Mouse (Mus musculus): ENCODE measurements around the gene Olig2. TPM values are rescaled to one million over a fixed set of nuclear protein-coding genes. Genes with fewer than 3 reads are reported as not detected.

The Olig2 gene
- not detected in 2 replicates for polyA plus RNA-seq (2011; ENCODE audit: insufficient read depth, insufficient read length, low replicate concordance, missing spikeins)

DNA sequence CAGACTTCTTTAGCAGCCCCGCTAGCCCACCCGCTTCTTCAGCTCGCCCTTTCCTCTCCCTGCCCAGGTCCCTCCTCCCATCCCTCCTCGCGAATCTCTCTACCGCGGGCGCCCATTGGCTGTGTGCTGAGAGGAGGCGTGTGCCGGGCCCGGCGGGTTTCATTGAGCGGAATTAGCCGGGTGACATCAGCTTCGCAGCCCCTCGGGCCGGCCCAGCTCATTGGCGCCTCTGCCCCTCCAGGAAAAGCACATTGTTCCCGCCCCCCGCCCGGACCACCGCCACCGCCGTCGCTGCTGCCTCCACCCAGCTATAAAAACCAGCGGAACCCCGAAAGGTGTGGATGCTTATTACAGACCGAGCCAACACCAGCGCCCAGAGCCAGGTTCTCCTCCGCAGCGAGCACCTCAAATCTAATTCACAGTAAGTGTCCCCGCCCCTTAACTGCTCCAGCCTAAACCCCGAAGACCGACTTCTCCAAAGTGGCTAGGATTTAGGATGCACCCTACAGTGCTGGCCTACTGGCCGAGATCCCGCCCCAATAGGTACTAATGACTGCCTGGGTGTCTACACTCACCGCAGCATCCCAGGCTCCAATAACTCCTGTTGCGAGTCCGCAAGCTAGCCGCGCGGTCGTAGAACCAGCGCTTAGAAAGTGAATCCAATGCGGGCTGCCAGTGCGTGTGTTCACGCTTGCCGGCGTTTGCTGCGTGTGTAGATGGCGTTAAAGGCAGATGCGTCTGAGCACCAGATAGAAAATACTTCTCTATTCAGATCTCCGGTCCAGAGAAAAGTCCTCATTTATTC is at the start of gene Olig2:
Gene Olig2, plus strand, starts transcription at position 225 of the 805 bp plus-strand sequence.
- Histone ChIP-seq H3K4me3 (replicated peaks; ENCODE audit: control insufficient read depth, low read depth, low read length) (no peak within 1 kb of the TSS), H3K4me1 (ENCODE audit: control insufficient read depth, insufficient read depth, low read length) (no peaks in the 10 kb centered on the region), H3K27ac (ENCODE audit: control insufficient read depth, insufficient read depth, low read depth, low read length, poor library complexity) (no peak within 1 kb of the TSS)
- no peak for TF ChIP-seq CTCF (IDR thresholded peaks at IDR 0.05; ENCODE audit: control insufficient read depth, insufficient read depth, low read length)
- TF ChIP-seq POLR2A (IDR thresholded peaks at IDR 0.05; ENCODE audit: borderline replicate concordance, control insufficient read depth, low read depth, low read length): no peak
- WGBS: 3% methylated on average over 53 of the region's 53 CpGs

DNA sequence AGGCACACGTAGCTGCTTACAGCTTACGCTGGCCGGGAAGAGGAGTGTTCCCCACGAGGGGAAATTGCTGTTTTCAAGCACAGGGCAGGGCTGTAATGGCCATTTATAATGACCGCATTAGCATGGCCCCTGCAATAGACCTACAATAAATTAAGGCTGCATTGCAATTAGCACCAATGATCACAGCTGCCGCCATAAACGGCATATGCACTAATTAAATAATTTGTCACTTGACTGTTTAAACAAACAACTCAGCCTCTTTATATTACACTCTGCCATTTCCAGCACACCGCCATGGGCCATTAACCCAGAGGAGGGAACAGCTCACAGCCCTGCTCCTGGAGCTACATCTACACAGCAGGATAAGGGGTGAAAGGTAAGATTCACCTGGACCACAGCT is 49.4 kb upstream of the Olig2 start:
- WGBS: 66% methylated on average over 8 of the region's 8 CpGs
- Histone ChIP-seq H3K4me3 (replicated peaks; ENCODE audit: control insufficient read depth, low read depth, low read length) (no peak overlapping the region), H3K27ac (ENCODE audit: control insufficient read depth, insufficient read depth, low read depth, low read length, poor library complexity) (no peak overlapping the region), H3K4me1 (ENCODE audit: control insufficient read depth, insufficient read depth, low read length) (no peaks in the 10 kb centered on the region)
- TF ChIP-seq POLR2A (IDR thresholded peaks at IDR 0.05; ENCODE audit: borderline replicate concordance, control insufficient read depth, low read depth, low read length) (no peak), CTCF (IDR thresholded peaks at IDR 0.05; ENCODE audit: control insufficient read depth, insufficient read depth, low read length) (no peak)

GRCm38 (mm10) chr16:91187046-91187445 is 38.2 kb upstream of the Olig2 start:
- Histone ChIP-seq H3K4me1 (ENCODE audit: control insufficient read depth, insufficient read depth, low read length) (no peaks in the 10 kb centered on the region), H3K27ac (ENCODE audit: control insufficient read depth, insufficient read depth, low read depth, low read length, poor library complexity) (no peak overlapping the region), H3K4me3 (replicated peaks; ENCODE audit: control insufficient read depth, low read depth, low read length) (no peak overlapping the region)
- TF ChIP-seq CTCF (IDR thresholded peaks at IDR 0.05; ENCODE audit: control insufficient read depth, insufficient read depth, low read length) (no peak), POLR2A (IDR thresholded peaks at IDR 0.05; ENCODE audit: borderline replicate concordance, control insufficient read depth, low read depth, low read length) (no peak)
- 71% methylated on average over 8 of the region's 8 CpGs for WGBS

DNA sequence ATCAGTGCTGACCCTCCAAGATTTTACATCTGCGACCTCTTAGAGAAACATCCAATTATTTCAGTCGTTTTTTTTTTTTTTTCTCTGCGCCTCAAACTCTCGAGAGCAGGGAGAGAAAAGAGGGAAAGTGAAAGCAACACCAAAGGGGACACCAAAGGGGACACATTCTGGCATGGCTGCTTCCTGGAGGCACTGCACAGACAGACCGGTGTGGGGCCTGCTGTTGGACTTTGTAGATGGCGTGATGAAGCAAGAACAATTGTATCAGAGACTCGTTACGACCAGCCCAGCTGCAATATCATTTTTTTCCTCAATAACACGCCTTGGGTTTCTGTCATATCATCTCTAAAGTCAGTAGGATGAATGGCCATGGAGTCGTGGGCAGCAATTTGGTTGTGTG is 37.6 kb upstream of the Olig2 start:
- WGBS: 65% methylated on average over 10 of the region's 10 CpGs
- Histone ChIP-seq H3K4me3 (replicated peaks; ENCODE audit: control insufficient read depth, low read depth, low read length) (no peak overlapping the region), H3K4me1 (ENCODE audit: control insufficient read depth, insufficient read depth, low read length) (no peaks in the 10 kb centered on the region), H3K27ac (ENCODE audit: control insufficient read depth, insufficient read depth, low read depth, low read length, poor library complexity) (no peak overlapping the region)
- TF ChIP-seq POLR2A (IDR thresholded peaks at IDR 0.05; ENCODE audit: borderline replicate concordance, control insufficient read depth, low read depth, low read length) (no peak), CTCF (IDR thresholded peaks at IDR 0.05; ENCODE audit: control insufficient read depth, insufficient read depth, low read length) (no peak)

GRCm38 (mm10) chr16:91188304-91188703 is 37.0 kb upstream of the Olig2 start:
- TF ChIP-seq CTCF (IDR thresholded peaks at IDR 0.05; ENCODE audit: control insufficient read depth, insufficient read depth, low read length): no peak
- TF ChIP-seq POLR2A (IDR thresholded peaks at IDR 0.05; ENCODE audit: borderline replicate concordance, control insufficient read depth, low read depth, low read length): no peak
- Histone ChIP-seq H3K27ac (ENCODE audit: control insufficient read depth, insufficient read depth, low read depth, low read length, poor library complexity) (no peak overlapping the region), H3K4me1 (ENCODE audit: control insufficient read depth, insufficient read depth, low read length) (no peaks in the 10 kb centered on the region), H3K4me3 (replicated peaks; ENCODE audit: control insufficient read depth, low read depth, low read length) (no peak overlapping the region)
- 75% methylated on average over 12 of the region's 12 CpGs for WGBS

- H3K4me1 ChIP-seq (ENCODE audit: control insufficient read depth, insufficient read depth, low read length): no peaks in the 10 kb centered on the region
- H3K4me3 ChIP-seq (replicated peaks; ENCODE audit: control insufficient read depth, low read depth, low read length): no peak overlapping the region
- TF ChIP-seq POLR2A (IDR thresholded peaks at IDR 0.05; ENCODE audit: borderline replicate concordance, control insufficient read depth, low read depth, low read length) (no peak), CTCF (IDR thresholded peaks at IDR 0.05; ENCODE audit: control insufficient read depth, insufficient read depth, low read length) (no peak)
- no peak overlapping the region for H3K27ac ChIP-seq (ENCODE audit: control insufficient read depth, insufficient read depth, low read depth, low read length, poor library complexity)
- 83% methylated on average over 6 of the region's 6 CpGs for WGBS
These were observed 34.0 kb upstream of the Olig2 start for GRCm38 (mm10) chr16:91191233-91191632.

DNA sequence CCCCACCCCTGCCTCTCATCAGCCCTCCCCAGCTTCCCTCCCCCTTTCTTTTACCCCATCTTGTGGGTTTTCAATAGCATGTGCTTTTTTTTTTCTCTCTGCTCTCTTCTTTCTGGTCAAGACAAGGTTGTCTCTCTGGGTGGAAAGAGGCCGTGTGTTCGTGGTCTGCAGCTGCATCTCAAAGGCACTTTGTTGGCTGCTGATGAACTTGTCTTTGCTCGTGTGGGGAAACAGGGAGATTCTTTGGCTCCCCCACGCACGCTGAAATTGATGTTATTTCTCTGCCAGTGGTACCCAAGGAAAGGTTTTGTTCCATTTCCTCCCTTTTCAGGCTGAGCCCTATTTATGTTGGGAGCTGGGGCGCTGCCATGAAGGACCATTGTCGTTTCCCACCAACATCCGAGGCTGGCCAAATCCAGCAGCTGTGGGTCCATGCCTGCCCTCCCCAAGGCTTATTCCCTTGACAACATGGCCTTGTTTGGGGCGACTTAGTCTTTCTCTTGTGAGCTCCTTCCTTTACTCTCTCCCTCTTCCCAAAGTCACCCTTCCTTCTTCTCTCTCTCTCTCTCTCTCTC is 33.5 kb upstream of the Olig2 start:
- H3K27ac ChIP-seq (ENCODE audit: control insufficient read depth, insufficient read depth, low read depth, low read length, poor library complexity): no peak overlapping the region
- TF ChIP-seq CTCF (IDR thresholded peaks at IDR 0.05; ENCODE audit: control insufficient read depth, insufficient read depth, low read length) (no peak), POLR2A (IDR thresholded peaks at IDR 0.05; ENCODE audit: borderline replicate concordance, control insufficient read depth, low read depth, low read length) (no peak)
- 75% methylated on average over 9 of the region's 9 CpGs for WGBS
- no peak overlapping the region for H3K4me3 ChIP-seq (replicated peaks; ENCODE audit: control insufficient read depth, low read depth, low read length)
- H3K4me1 ChIP-seq (ENCODE audit: control insufficient read depth, insufficient read depth, low read length): no peaks in the 10 kb centered on the region

DNA sequence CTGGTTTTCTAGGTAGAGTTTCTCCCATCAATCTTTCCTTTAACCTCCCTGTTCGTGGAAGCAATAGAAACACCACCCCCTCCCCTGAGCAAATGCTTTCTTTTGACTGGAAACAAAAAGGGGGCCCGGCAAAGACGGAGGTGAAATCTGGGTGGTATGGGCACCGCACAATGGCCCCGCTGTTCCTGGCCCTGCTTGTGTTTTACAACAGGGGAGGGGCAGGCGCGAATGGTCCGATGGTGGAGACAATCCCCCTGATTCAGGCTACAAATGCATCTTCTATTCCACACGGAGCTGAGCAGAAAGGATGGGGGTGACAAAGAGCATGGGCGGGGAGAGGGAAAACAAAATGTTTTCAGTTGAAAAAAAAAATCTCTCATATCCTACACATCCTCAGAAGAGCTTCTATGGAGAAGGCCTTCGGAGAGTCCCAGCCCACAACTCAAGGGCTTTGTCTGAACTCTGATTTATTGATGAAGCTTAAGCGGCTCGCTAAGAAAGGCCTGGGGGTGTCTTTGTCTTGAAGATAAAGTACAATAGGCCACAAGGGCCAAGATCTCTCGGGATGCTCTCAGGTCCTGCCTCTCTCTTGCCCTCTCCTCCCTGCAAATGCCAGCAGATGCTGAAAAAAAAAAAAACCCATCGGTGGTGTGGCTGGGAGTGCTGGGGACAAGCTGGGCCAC is 32.4 kb upstream of the Olig2 start:
- no peak overlapping the region for H3K27ac ChIP-seq (ENCODE audit: control insufficient read depth, insufficient read depth, low read depth, low read length, poor library complexity)
- TF ChIP-seq CTCF (IDR thresholded peaks at IDR 0.05; ENCODE audit: control insufficient read depth, insufficient read depth, low read length): no peak
- TF ChIP-seq POLR2A (IDR thresholded peaks at IDR 0.05; ENCODE audit: borderline replicate concordance, control insufficient read depth, low read depth, low read length): no peak
- H3K4me1 ChIP-seq (ENCODE audit: control insufficient read depth, insufficient read depth, low read length): no peaks in the 10 kb centered on the region
- 60% methylated on average over 15 of the region's 15 CpGs for WGBS
- H3K4me3 ChIP-seq (replicated peaks; ENCODE audit: control insufficient read depth, low read depth, low read length): no peak overlapping the region
